Mouse (Mus musculus) erythroblast, adult 5-6 weeks (primary cell): ENCODE results near the gene Nkpd1. TPM values are rescaled to one million over a fixed set of nuclear protein-coding genes. Genes with fewer than 3 reads are reported as not detected.
"Not testable (repeated sequence)": the region's sequence is repeated elsewhere in the genome, so short reads cannot be mapped to it uniquely, and the experiment has no call there.

Experiments
- ATAC-seq: replicated peaks from 2 replicates; pipeline ENCODE4 v1.8.0; 2016; ENCODE audit warnings: moderate number of reproducible peaks, mild to moderate bottlenecking, moderate TSS enrichment, inconsistent platforms; ENCODE audit not compliant: poor library complexity, low FRiP score, severe bottlenecking
- total RNA-seq, 2 experiments: library from RNA; stranded (forward) in 1 of 2; stranded (reverse) in 1 of 2; fragments of 150-400 nt in 1 of 2; fragments of 200-764, 138-1000 nt in 1 of 2; gene quantifications; 2 replicates each; pipeline versions ENCODE4 v1.2.3 to v1.2.4; 2015 to 2017; ENCODE audit warnings: low replicate concordance in 2 of 2

Gene Nkpd1
- total RNA-seq, 2 experiments from 2014 or later, result not detected

- 0 out of 2 replicates have a peak, but pooled peaks have one; percentile 35 for ATAC-seq
Observed at GRCm38 (mm10) chr7:19503481-19504068, 14.1 kb upstream of the Nkpd1 start.

GRCm38 (mm10) chr7:19506326-19506725 is 11.3 kb upstream of the Nkpd1 start:
- no peak for ATAC-seq

- no peak for ATAC-seq
Observed at GRCm38 (mm10) chr7:19506969-19507611, 10.5 kb upstream of the Nkpd1 start.

GRCm38 (mm10) chr7:19507612-19507981 is 10.0 kb upstream of the Nkpd1 start:
- ATAC-seq, result no peak

GRCm38 (mm10) chr7:19508150-19508923 is 9.3 kb upstream of the Nkpd1 start, which contains the start of the genes Bloc1s3 and Trappc6a:
TSS of gene Bloc1s3 (minus strand) at chr7:19508367.
TSS of gene Trappc6a (plus strand) at chr7:19508395.
- peak; percentile 93 for ATAC-seq

GRCm38 (mm10) chr7:19508924-19509568 is 8.6 kb upstream of the Nkpd1 start:
- ATAC-seq, result peak; percentile 31

- no peak for ATAC-seq
Observed at GRCm38 (mm10) chr7:19509786-19510185, 7.9 kb upstream of the Nkpd1 start.

- ATAC-seq, result not testable (repeated sequence)
Observed at GRCm38 (mm10) chr7:19511934-19512333, 5.7 kb upstream of the Nkpd1 start.

- ATAC-seq, result no peak
Observed at GRCm38 (mm10) chr7:19512353-19512752, 5.3 kb upstream of the Nkpd1 start.

GRCm38 (mm10) chr7:19520032-19520431 is 2.4 kb downstream of the Nkpd1 start:
- ATAC-seq, result no peak

GRCm38 (mm10) chr7:19523017-19523756 is 5.5 kb downstream of the Nkpd1 start:
- ATAC-seq, result no peak

GRCm38 (mm10) chr7:19523757-19524419 is 6.2 kb downstream of the Nkpd1 start:
- ATAC-seq, result no peak

- ATAC-seq, result no peak
Observed at GRCm38 (mm10) chr7:19524420-19525104, 6.9 kb downstream of the Nkpd1 start.

- ATAC-seq, result no peak
Observed at GRCm38 (mm10) chr7:19525105-19525481, 7.5 kb downstream of the Nkpd1 start.

GRCm38 (mm10) chr7:19531077-19531476 is 13.4 kb downstream of the Nkpd1 start:
- ATAC-seq, result no peak

- no peak for ATAC-seq
Observed at GRCm38 (mm10) chr7:19532240-19532639, 14.6 kb downstream of the Nkpd1 start.

GRCm38 (mm10) chr7:19534676-19535075 is 17.0 kb downstream of the Nkpd1 start:
- no peak for ATAC-seq

- no peak for ATAC-seq
Observed at GRCm38 (mm10) chr7:19540771-19541566, 23.3 kb downstream of the Nkpd1 start.
